Mouse (Mus musculus) brown adipose tissue, adult 24 weeks (tissue): ENCODE measurements at regions not wholly inside any gene's neighbourhood (a gene's known extent, or its start where the extent isn't known, plus 50 kb on each side); places are given as distances from the start of the nearest gene placed in this dataset.
A peak's percentile ranks its signal among the peaks of the same experiment; 100 is the strongest.

Source experiments
- H3K27ac ChIP-seq: fragments of 200-500 bp; replicated peaks from 2 replicates; pipeline ENCODE4 v1.5.1; 2012; ENCODE audit warnings: low read depth, mild to moderate bottlenecking, low read length
- H3K4me1 ChIP-seq: fragments of 200-500 bp; 2 replicates; pipeline ENCODE4 v1.6.1; 2012; ENCODE audit warnings: low read length, mixed read lengths; ENCODE audit not compliant: control insufficient read depth, insufficient read depth, insufficient read length
- H3K4me3 ChIP-seq: fragments of 200-500 bp; 2 replicates; pipeline ENCODE4 v1.5.1; 2012; ENCODE audit warnings: low read depth, mild to moderate bottlenecking, low read length, moderate library complexity; ENCODE audit not compliant: insufficient read depth

- no peak overlapping the region for H3K4me3 ChIP-seq
- H3K27ac ChIP-seq = peak overlapping the region; percentile 65
- H3K4me1 ChIP-seq = peaks cover 43% of the 10 kb centered on the region
These were observed 142.4 kb downstream of the Zfp36l1 start for GRCm38 (mm10) chr12:79970227-79970901.

- H3K4me3 ChIP-seq = no peak overlapping the region
- H3K4me1 ChIP-seq = peaks cover 50% of the 10 kb centered on the region
- peak overlapping the region; percentile 65 for H3K27ac ChIP-seq
These were observed 143.2 kb downstream of the Zfp36l1 start for GRCm38 (mm10) chr12:79969346-79970226.

GRCm38 (mm10) chr12:79968676-79969075, 144.1 kb downstream of the Zfp36l1 start:
- Histone ChIP-seq H3K4me3 (no peak overlapping the region), H3K27ac (no peak overlapping the region), H3K4me1 (peaks cover 50% of the 10 kb centered on the region)

GRCm38 (mm10) chr12:79967491-79968255, 145.1 kb downstream of the Zfp36l1 start:
- peak overlapping the region; percentile 19 for H3K27ac ChIP-seq

GRCm38 (mm10) chr12:79966621-79967490, 146.0 kb downstream of the Zfp36l1 start:
- Histone ChIP-seq H3K27ac (peak overlapping the region; percentile 73), H3K4me1 (peaks cover 50% of the 10 kb centered on the region), H3K4me3 (no peak overlapping the region)

More at GRCm38 (mm10) chr12:79967491-79968255, 145.1 kb downstream of the Zfp36l1 start:
- Histone ChIP-seq H3K4me1 (peaks cover 50% of the 10 kb centered on the region), H3K4me3 (no peak overlapping the region)

- Histone ChIP-seq H3K4me1 (peaks cover 49% of the 10 kb centered on the region), H3K4me3 (peak overlapping the region; percentile 54; the same call in 1 of the 2 replicates), H3K27ac (peak overlapping the region; percentile 15)
These were observed 146.6 kb downstream of the Zfp36l1 start for GRCm38 (mm10) chr12:79966289-79966615.

GRCm38 (mm10) chr12:79965471-79966288, 147.1 kb downstream of the Zfp36l1 start:
- peak overlapping the region; percentile 54 for H3K4me3 ChIP-seq
- H3K4me1 ChIP-seq = peaks cover 43% of the 10 kb centered on the region
- H3K27ac ChIP-seq = peak overlapping the region; percentile 76

- Histone ChIP-seq H3K4me1 (peaks cover 25% of the 10 kb centered on the region), H3K27ac (no peak overlapping the region; the same call in 1 of the 2 replicates), H3K4me3 (no peak overlapping the region)
These were observed 149.3 kb downstream of the Zfp36l1 start for GRCm38 (mm10) chr12:79963443-79964025.

GRCm38 (mm10) chr12:79962649-79963236, 150.1 kb downstream of the Zfp36l1 start:
- H3K27ac ChIP-seq = no peak overlapping the region; the same call in 1 of the 2 replicates
- no peak overlapping the region for H3K4me3 ChIP-seq

GRCm38 (mm10) chr12:79961881-79962280, 150.9 kb downstream of the Zfp36l1 start:
- Histone ChIP-seq H3K4me1 (peaks cover 15% of the 10 kb centered on the region), H3K4me3 (no peak overlapping the region), H3K27ac (no peak overlapping the region)

More at GRCm38 (mm10) chr12:79962649-79963236, 150.1 kb downstream of the Zfp36l1 start:
- H3K4me1 ChIP-seq = peaks cover 22% of the 10 kb centered on the region

- Histone ChIP-seq H3K4me3 (no peak overlapping the region), H3K27ac (no peak overlapping the region), H3K4me1 (peaks cover 10% of the 10 kb centered on the region)
These were observed 151.7 kb downstream of the Zfp36l1 start for GRCm38 (mm10) chr12:79961076-79961475.

GRCm38 (mm10) chr12:79960446-79960845, 152.4 kb downstream of the Zfp36l1 start:
- H3K4me3 ChIP-seq = no peak overlapping the region
- peaks cover 7% of the 10 kb centered on the region for H3K4me1 ChIP-seq
- no peak overlapping the region for H3K27ac ChIP-seq
